ENCODE assay signal across 24 mouse cellular contexts in the genomic region with DNA sequence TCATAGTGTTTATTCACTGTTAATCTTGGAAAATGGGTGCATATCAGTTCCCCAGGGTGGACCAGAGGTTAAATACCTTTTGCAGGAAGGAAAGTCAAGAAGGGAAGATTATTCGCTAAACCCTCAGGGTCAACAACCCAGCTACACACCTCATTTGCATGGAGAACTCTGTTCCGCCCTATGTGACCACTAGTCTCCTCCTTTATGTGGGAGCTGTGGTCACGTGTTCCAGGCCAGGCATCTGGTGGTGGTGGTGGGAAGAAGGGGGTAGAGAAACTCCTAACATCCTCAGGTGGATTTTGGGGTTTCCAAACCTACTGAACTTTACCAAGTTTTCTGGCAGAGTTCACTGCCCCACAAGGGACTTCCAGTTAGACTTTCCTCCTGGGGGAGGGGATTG. TPM values are rescaled to one million over a fixed set of nuclear protein-coding genes. Genes with fewer than 3 reads are reported as not detected.
"Had no signal": no experiment of that assay in that cellular context is flagged by ENCODE, and none has a peak within 500 bp of the region (broad histone marks: within the 10 kb centered on the region; RNA-seq: fewer than 3 reads in every experiment).

No protein-coding gene starts in this region.

- H3K36me3 ChIP-seq: kidney, embryonic 15.5 days; limb, embryonic 13.5 days; liver, embryonic 12.5 days; liver, embryonic 15.5 days; lung, embryonic 15.5 days; neural tube, embryonic 13.5 days; stomach, embryonic 15.5 days had no signal

- H3K9ac ChIP-seq: kidney, embryonic 15.5 days; limb, embryonic 13.5 days; liver, embryonic 12.5 days; liver, embryonic 15.5 days; lung, embryonic 15.5 days; neural tube, embryonic 13.5 days; stomach, embryonic 15.5 days had no signal

- DNase-seq: kidney, adult 2 months; kidney, postnatal 10 days; kidney, postnatal 36 days; layer of hippocampus, postnatal 36 days; left cerebral cortex, postnatal 4 days; liver; lung, adult 18-20 months; lung, postnatal 10 days; lung, postnatal 36 days; midbrain, embryonic 14.5 days; retina, postnatal 1 day; right cerebral cortex, postnatal 25 days; spleen, adult 18-20 months; thymus, postnatal 25 days had no signal

- ATAC-seq: liver, embryonic 12.5 days had no signal

- H3K4me1 ChIP-seq: limb, embryonic 13.5 days; liver, embryonic 12.5 days; liver, embryonic 15.5 days; lung, embryonic 15.5 days; stomach, embryonic 15.5 days had no signal

- H3K4me3 ChIP-seq: kidney, embryonic 15.5 days; left cerebral cortex, adult 2 months; limb, embryonic 13.5 days; liver, embryonic 12.5 days; liver, embryonic 15.5 days; lung, embryonic 15.5 days; neural tube, embryonic 13.5 days; stomach, embryonic 15.5 days had no signal

- H3K4me2 ChIP-seq: kidney, embryonic 15.5 days; limb, embryonic 13.5 days; liver, embryonic 12.5 days; liver, embryonic 15.5 days; lung, embryonic 15.5 days; midbrain, embryonic 11.5 days; neural tube, embryonic 13.5 days; stomach, embryonic 15.5 days had no signal

- H3K27me3 ChIP-seq: kidney, embryonic 15.5 days; limb, embryonic 13.5 days; liver, embryonic 15.5 days; lung, embryonic 15.5 days; neural tube, embryonic 13.5 days; stomach, embryonic 15.5 days had no signal

- H3K27ac ChIP-seq: kidney, embryonic 15.5 days; left cerebral cortex, adult 2 months; limb, embryonic 13.5 days; liver, embryonic 12.5 days; liver, embryonic 15.5 days; lung, embryonic 15.5 days; neural tube, embryonic 13.5 days; stomach, embryonic 15.5 days had no signal

- H3K9me3 ChIP-seq: kidney, embryonic 15.5 days; limb, embryonic 13.5 days; liver, embryonic 12.5 days; liver, embryonic 15.5 days; lung, embryonic 15.5 days; neural tube, embryonic 13.5 days; stomach, embryonic 15.5 days had no signal

RNA-seq across cellular contexts. Expression of a gene that starts 35.3 kb away (rescaled TPM):
- polyA plus RNA-seq: kidney, adult 2 months; kidney, embryonic 15.5 days; limb, embryonic 13.5 days; liver, embryonic 12.5 days; liver, embryonic 15.5 days; lung, embryonic 15.5 days; midbrain, embryonic 11.5 days; neural tube, embryonic 13.5 days; stomach, embryonic 15.5 days; thymus, postnatal 0 days had no signal
